Mouse (Mus musculus): ENCODE data around the gene Rtf2.

Gene Rtf2

GRCm38 (mm10) chr2:172481654-172482385, 41.5 kb downstream of the Rtf2 start:
- DNase-seq (ENCODE audit: low read depth, low spot score), result no peak

GRCm38 (mm10) chr2:172483766-172484413, 43.5 kb downstream of the Rtf2 start:
- no peak for DNase-seq (ENCODE audit: low read depth, low spot score)

- DNase-seq (ENCODE audit: low read depth, low spot score), result peak; percentile 39
Measured at GRCm38 (mm10) chr2:172484696-172485370, 44.5 kb downstream of the Rtf2 start.

GRCm38 (mm10) chr2:172496736-172497345, 56.5 kb downstream of the Rtf2 start:
- no peak for DNase-seq (ENCODE audit: low read depth, low spot score)

GRCm38 (mm10) chr2:172498823-172499222, 58.5 kb downstream of the Rtf2 start:
- DNase-seq (ENCODE audit: low read depth, low spot score), result no peak

GRCm38 (mm10) chr2:172500752-172501316, 60.5 kb downstream of the Rtf2 start:
- no peak for DNase-seq (ENCODE audit: low read depth, low spot score)

GRCm38 (mm10) chr2:172501341-172501740, 61.0 kb downstream of the Rtf2 start:
- DNase-seq (ENCODE audit: low read depth, low spot score), result peak; percentile 61

- peak; percentile 43 for DNase-seq (ENCODE audit: low read depth, low spot score)
Measured at GRCm38 (mm10) chr2:172502168-172502567, 61.8 kb downstream of the Rtf2 start.

GRCm38 (mm10) chr2:172506121-172506520, 65.8 kb downstream of the Rtf2 start:
- no peak for DNase-seq (ENCODE audit: low read depth, low spot score)

GRCm38 (mm10) chr2:172510056-172510712, 69.8 kb downstream of the Rtf2 start:
- no peak for DNase-seq (ENCODE audit: low read depth, low spot score)

GRCm38 (mm10) chr2:172510899-172511298, 70.5 kb downstream of the Rtf2 start:
- no peak for DNase-seq (ENCODE audit: low read depth, low spot score)

- DNase-seq (ENCODE audit: low read depth, low spot score), result no peak
Measured at GRCm38 (mm10) chr2:172516407-172516992, 76.1 kb downstream of the Rtf2 start.

Data from mesoderm, embryonic 11.5 days (tissue).